Mouse (Mus musculus): Measurements from ENCODE around the gene Wdr49. TPM values are rescaled to one million over a fixed set of nuclear protein-coding genes. Genes with fewer than 3 reads are reported as not detected.

The Wdr49 gene
- polyA plus RNA-seq, 1 experiment from 2014 or later: not detected

DNA sequence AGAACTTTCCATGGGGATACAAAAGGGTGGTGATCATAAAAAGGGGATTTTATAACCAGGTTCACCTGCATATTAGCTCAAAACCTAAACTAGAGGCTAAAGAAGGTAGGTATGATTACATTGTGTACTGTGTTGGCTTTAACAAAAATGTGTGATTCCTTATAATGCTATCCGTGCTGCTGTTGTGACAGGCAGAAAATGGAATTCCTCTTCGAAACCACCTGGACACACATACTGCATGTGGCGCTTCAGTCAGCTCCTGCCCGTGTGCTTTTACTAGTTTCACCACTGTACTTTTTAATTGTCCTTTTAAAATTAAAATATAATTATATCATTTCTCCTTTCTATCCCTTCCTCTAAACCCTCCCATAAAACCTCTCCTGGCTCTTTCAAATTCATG lies 86.0 kb downstream of the Wdr49 start:
- Histone ChIP-seq H3K4me1 (replicated peaks) (no peaks in the 10 kb centered on the region), H3K9me3 (replicated peaks) (no peaks in the 10 kb centered on the region; the same call in 1 of the 2 replicates), H3K4me3 (replicated peaks) (no peak overlapping the region), H3K27me3 (no peaks in the 10 kb centered on the region), H3K4me2 (no peak overlapping the region), H3K9ac (no peak overlapping the region), H3K27ac (no peak overlapping the region), H3K36me3 (no peaks in the 10 kb centered on the region)
- DNase-seq (no peak), ATAC-seq (ENCODE audit: low read depth) (no peak)
- 76% methylated on average over 4 of the region's 4 CpGs for WGBS (ENCODE audit: insufficient replicate concordance)

DNA sequence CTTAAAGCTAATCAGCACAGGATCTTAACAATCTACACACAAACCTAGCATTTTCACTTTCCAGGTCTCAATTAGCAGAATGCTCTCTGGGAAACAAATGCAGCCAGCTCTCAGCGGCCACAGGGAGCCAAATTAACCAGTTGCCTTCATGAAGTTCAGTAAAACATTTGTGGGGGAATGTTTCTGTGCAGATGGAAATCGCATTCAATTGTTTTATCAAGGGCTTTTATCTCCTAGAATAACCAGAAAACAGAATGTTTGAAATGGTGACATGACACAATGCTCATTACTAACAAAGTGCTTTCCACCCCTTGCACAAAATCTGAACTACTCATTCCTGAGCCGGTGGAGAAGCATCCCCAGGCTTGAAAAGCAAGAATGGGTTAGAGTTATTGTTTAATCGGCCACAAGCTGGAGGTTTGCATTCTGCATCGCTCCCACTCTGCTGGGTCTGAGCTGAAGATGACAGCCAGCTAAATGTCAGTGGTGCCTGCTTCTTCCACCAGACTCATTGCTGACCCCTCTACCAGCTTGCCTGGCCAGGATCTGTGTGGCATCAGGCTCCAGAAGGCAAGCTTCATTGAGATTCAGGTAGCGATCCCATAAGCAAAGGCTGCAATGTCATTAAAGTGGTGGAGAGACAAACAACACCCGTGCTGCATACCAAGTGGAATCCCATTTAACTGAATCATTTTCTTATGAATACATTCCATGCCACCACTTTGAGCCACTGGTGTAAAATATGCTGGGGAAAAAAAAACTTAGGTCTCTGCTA lies 86.6 kb downstream of the Wdr49 start:
- Histone ChIP-seq H3K4me1 (replicated peaks) (no peaks in the 10 kb centered on the region), H3K4me2 (no peak overlapping the region), H3K27ac (no peak overlapping the region), H3K9ac (no peak overlapping the region), H3K36me3 (no peaks in the 10 kb centered on the region), H3K9me3 (replicated peaks) (no peaks in the 10 kb centered on the region; the same call in 1 of the 2 replicates), H3K27me3 (no peaks in the 10 kb centered on the region), H3K4me3 (replicated peaks) (no peak overlapping the region)
- DNase-seq (no peak), ATAC-seq (ENCODE audit: low read depth) (no peak)
- 56% methylated on average over 7 of the region's 7 CpGs for WGBS (ENCODE audit: insufficient replicate concordance)

DNA sequence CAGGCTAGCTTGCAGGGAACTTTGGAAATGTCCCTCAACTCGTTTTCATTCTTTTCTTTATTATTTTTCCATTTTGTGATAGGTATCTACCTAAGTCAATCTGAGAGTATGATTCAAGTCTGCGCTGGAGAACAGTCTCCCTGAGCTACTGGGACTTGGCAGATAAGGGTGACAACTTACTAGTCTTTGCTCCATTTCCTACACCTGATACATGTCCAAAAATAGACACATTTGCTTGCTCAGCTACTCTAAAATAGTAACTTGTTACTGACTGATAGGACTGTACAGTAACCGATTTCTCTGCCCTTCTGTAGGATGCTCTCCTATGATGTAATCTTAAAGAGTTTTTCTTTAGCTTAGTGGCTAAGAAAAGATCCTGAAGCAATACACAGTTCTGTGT lies 87.5 kb downstream of the Wdr49 start:
- Histone ChIP-seq H3K27ac (no peak overlapping the region), H3K4me3 (replicated peaks) (no peak overlapping the region), H3K36me3 (no peaks in the 10 kb centered on the region), H3K9me3 (replicated peaks) (no peaks in the 10 kb centered on the region; the same call in 1 of the 2 replicates), H3K4me1 (replicated peaks) (no peaks in the 10 kb centered on the region), H3K9ac (no peak overlapping the region), H3K27me3 (no peaks in the 10 kb centered on the region), H3K4me2 (no peak overlapping the region)
- WGBS (ENCODE audit: insufficient replicate concordance): 53% methylated on average over 3 of the region's 3 CpGs
- no peak for DNase-seq
- ATAC-seq (ENCODE audit: low read depth): no peak

DNA sequence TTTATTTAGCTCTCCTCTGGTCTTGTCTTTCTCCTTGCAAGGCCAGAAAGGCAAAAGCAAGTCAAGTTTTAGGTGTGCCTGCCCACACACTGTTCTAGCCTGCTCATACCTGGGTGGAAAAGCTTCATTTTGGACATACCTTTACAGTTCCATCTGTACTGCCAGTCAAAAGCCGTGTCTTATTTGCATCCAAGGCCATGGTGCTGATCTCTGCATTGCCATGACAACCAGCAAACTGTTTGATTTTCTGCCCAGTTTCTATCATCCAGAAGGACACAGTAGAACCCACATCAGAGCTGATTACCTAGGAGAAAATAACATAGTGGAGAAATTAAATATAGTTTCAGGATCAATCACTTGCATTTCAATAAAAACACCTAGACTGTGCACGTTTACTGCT lies 100.2 kb downstream of the Wdr49 start:
- Histone ChIP-seq H3K36me3 (no peaks in the 10 kb centered on the region), H3K4me3 (replicated peaks) (no peak overlapping the region), H3K9me3 (replicated peaks) (no peaks in the 10 kb centered on the region), H3K4me1 (replicated peaks) (no peaks in the 10 kb centered on the region), H3K9ac (no peak overlapping the region), H3K27ac (no peak overlapping the region), H3K4me2 (no peak overlapping the region), H3K27me3 (no peaks in the 10 kb centered on the region)
- ATAC-seq (ENCODE audit: low read depth) (no peak), DNase-seq (no peak)
- 47% methylated on average over 2 of the region's 2 CpGs for WGBS (ENCODE audit: insufficient replicate concordance)

DNA sequence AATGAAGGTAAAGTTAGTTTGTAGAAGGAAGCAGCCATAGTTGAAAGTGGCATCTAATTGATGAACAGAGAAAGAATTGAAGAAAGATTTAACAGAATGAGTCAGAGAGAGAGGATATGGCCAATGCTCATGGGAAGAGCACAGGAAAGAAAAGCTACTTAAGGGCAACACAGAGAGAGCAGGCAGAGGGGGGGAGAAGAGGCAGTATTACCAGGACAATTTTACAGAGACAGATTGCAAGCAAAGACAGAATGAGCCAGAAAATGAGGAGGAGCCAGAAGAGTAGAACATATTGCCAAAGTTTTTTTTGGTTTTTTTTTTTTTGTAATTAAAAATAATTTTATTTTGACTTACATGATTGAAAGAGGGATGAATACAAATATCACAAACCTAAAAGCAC lies 128.0 kb downstream of the Wdr49 start:
- H3K36me3 ChIP-seq: no peaks in the 10 kb centered on the region
- no peaks in the 10 kb centered on the region for H3K9me3 ChIP-seq (replicated peaks)
- H3K27ac ChIP-seq: no peak overlapping the region
- H3K27me3 ChIP-seq: no peaks in the 10 kb centered on the region
- ATAC-seq (ENCODE audit: low read depth) (no peak), DNase-seq (no peak)
- no peak overlapping the region for H3K4me3 ChIP-seq (replicated peaks)
- no peak overlapping the region for H3K4me2 ChIP-seq
- H3K4me1 ChIP-seq (replicated peaks): no peaks in the 10 kb centered on the region
- H3K9ac ChIP-seq: no peak overlapping the region

DNA sequence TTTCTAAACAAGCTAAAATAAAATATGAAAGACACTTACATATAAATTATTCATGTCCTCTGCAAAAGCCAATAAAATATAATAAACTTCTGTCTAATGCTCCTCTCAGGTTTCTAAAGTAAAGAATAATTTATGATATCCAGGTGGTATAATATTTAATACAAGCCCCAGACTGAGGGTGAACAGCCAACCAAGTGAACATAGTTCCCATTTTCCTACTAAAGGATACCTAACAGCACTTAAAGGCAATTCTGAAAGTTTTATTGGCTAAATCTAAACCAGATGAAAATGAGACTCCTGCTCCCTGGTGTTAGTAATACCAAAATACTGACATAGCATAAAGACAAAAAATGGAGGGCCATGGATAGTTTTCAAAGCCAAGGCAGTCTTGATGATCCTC lies 144.8 kb downstream of the Wdr49 start:
- DNase-seq (no peak), ATAC-seq (ENCODE audit: low read depth) (no peak)
- Histone ChIP-seq H3K4me3 (replicated peaks) (no peak overlapping the region), H3K4me2 (no peak overlapping the region), H3K4me1 (replicated peaks) (no peaks in the 10 kb centered on the region), H3K9me3 (replicated peaks) (no peaks in the 10 kb centered on the region), H3K27ac (no peak overlapping the region), H3K27me3 (no peaks in the 10 kb centered on the region), H3K36me3 (no peaks in the 10 kb centered on the region), H3K9ac (no peak overlapping the region)

DNA sequence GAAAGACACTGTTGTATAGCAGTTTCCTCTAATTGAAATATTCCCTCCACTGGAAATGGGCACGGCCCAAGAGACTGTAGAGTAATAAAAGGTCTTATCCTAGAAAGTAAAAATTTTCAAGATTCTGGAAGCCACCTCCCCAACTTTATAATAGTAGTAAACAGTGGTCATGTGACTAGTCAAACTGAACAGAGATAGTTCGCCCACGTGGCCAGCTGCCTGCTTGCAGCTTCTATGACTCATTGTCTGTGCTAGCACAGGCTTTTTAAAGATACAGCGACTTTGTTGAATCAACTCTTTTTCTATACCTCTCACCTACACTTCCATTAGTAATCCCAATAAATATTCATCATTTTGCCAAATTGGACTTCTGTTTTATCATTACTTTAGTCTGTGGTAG lies 161.0 kb downstream of the Wdr49 start:
- WGBS (ENCODE audit: insufficient replicate concordance): 53% methylated on average over 4 of the region's 4 CpGs
- Histone ChIP-seq H3K36me3 (no peaks in the 10 kb centered on the region), H3K4me2 (no peak overlapping the region), H3K9me3 (replicated peaks) (no peaks in the 10 kb centered on the region), H3K4me3 (replicated peaks) (no peak overlapping the region), H3K4me1 (replicated peaks) (no peaks in the 10 kb centered on the region), H3K27me3 (no peaks in the 10 kb centered on the region), H3K9ac (no peak overlapping the region), H3K27ac (no peak overlapping the region)
- DNase-seq: no peak
- ATAC-seq (ENCODE audit: low read depth): no peak

DNA sequence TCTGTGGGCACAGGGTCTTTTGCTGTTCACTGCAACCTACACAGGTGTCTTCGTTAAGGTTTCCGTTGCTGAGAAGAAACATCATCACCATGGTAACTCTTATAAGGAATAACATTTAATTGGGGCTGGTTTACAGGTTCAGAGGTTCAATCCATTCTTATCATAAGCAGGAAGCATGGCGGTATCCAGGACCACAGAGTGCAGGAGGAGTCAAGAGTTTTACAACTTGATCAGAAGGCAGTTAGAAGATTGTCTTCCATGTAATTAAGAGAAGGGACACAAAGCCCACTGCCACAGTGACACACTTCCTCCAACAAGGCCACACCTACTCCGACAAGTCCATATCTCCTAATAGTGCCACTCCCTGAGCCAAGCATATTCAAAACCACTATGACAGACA lies 173.1 kb downstream of the Wdr49 start:
- no peaks in the 10 kb centered on the region for H3K27me3 ChIP-seq
- H3K36me3 ChIP-seq: no peaks in the 10 kb centered on the region
- DNase-seq (no peak), ATAC-seq (ENCODE audit: low read depth) (no peak)
- H3K4me1 ChIP-seq (replicated peaks): no peaks in the 10 kb centered on the region
- no peak overlapping the region for H3K4me3 ChIP-seq (replicated peaks)
- H3K9ac ChIP-seq: no peak overlapping the region
- WGBS (ENCODE audit: insufficient replicate concordance): 54% methylated on average over 4 of the region's 4 CpGs
- H3K4me2 ChIP-seq: no peak overlapping the region
- no peaks in the 10 kb centered on the region for H3K9me3 ChIP-seq (replicated peaks)
- no peak overlapping the region for H3K27ac ChIP-seq

DNA sequence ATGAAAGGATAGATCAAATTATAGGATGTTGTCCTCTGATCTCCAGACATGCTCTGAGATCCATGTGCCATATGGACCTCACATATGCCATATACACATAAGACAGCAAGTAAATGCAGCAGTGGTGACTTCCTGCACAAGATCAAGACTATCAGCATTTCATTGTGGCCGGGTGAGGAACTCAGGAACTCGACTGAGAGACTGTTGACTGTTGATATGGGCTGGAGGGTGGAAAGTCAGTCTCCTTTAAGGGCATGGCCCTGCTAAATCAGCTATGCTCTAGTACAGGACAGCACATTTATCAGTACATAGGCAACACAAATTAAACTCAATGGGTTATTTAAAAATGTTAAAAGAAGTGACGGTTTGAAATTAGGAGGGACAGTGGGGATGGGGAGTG lies 173.7 kb downstream of the Wdr49 start:
- no peak for DNase-seq
- Histone ChIP-seq H3K9ac (no peak overlapping the region), H3K27ac (no peak overlapping the region), H3K9me3 (replicated peaks) (no peaks in the 10 kb centered on the region), H3K4me2 (no peak overlapping the region), H3K36me3 (no peaks in the 10 kb centered on the region), H3K27me3 (no peaks in the 10 kb centered on the region), H3K4me3 (replicated peaks) (no peak overlapping the region), H3K4me1 (replicated peaks) (no peaks in the 10 kb centered on the region)
- peak; percentile 71 for ATAC-seq (ENCODE audit: low read depth)
- WGBS (ENCODE audit: insufficient replicate concordance): 28% methylated on average over 3 of the region's 3 CpGs

DNA sequence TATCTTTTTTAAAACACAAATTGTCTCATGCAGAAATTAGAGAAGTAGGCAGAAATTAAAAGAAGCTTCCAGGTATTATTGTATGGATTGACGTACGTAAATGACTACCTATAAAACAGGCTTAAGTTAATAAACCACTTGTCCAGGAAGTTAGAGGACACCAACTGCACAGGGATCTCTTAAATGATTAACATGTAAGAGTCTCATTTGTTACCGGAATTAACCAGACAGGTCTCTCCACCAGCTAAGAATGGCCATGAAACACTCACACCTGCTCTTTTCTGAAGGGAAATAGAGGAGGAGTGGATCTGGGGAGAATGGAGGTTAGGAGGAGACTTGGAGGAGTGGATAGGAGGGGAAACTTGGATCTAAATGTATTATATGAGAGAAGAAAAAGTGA lies 176.4 kb downstream of the Wdr49 start:
- Histone ChIP-seq H3K4me2 (no peak overlapping the region), H3K36me3 (no peaks in the 10 kb centered on the region), H3K4me1 (replicated peaks) (no peaks in the 10 kb centered on the region), H3K9ac (no peak overlapping the region), H3K27ac (no peak overlapping the region), H3K4me3 (replicated peaks) (no peak overlapping the region), H3K27me3 (no peaks in the 10 kb centered on the region), H3K9me3 (replicated peaks) (no peaks in the 10 kb centered on the region)
- WGBS (ENCODE audit: insufficient replicate concordance): 72% methylated on average over 3 of the region's 3 CpGs
- no peak for DNase-seq
- no peak for ATAC-seq (ENCODE audit: low read depth)

DNA sequence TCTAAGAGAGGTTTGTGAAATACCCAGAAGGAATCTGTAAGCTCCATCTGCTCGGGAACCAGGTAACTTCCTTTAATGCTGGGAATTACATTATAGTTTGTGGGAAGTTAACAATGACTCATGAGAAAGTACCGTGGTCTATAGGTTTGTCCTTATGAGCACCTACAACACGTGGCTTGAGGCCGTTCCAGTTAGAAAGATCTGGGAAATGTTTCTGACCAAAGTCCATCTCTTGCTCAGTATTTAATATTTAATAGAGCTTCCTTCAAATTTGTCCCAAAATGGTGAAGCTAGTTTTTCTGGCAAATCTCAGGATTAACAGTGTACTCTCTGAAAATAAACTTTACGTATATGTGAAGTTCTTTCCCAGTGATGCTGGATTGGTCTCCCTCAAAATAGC lies 177.3 kb downstream of the Wdr49 start:
- no peak for ATAC-seq (ENCODE audit: low read depth)
- H3K4me3 ChIP-seq (replicated peaks): no peak overlapping the region
- no peaks in the 10 kb centered on the region for H3K27me3 ChIP-seq
- no peak overlapping the region for H3K9ac ChIP-seq
- 75% methylated on average over 5 of the region's 5 CpGs for WGBS (ENCODE audit: insufficient replicate concordance)
- no peak for DNase-seq
- no peak overlapping the region for H3K4me2 ChIP-seq
- H3K27ac ChIP-seq: no peak overlapping the region
- no peaks in the 10 kb centered on the region for H3K36me3 ChIP-seq
- H3K4me1 ChIP-seq (replicated peaks): no peaks in the 10 kb centered on the region
- H3K9me3 ChIP-seq (replicated peaks): no peaks in the 10 kb centered on the region

DNA sequence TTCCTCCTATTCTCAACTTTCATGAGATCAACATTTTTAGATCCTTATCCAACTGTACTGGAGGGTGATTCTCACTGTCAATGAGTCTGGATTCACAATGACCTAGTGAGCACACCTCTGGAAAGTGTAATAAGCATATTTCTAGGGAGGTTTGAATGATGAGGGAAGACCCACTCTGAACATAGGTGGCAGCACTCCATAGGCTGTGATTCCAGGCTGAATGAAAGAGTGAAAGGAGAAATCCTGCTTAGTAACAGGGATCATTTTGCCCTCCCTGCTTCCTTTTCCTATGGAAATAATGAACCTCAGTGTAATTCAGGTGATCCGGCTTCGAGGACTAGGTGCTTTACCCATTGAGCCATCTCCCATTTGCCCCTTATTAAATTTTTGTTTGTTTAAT lies 180.9 kb downstream of the Wdr49 start:
- H3K4me3 ChIP-seq (replicated peaks): no peak overlapping the region
- no peaks in the 10 kb centered on the region for H3K36me3 ChIP-seq
- no peak for ATAC-seq (ENCODE audit: low read depth)
- no peak overlapping the region for H3K4me2 ChIP-seq
- H3K9me3 ChIP-seq (replicated peaks): no peaks in the 10 kb centered on the region
- WGBS (ENCODE audit: insufficient replicate concordance): 64% methylated on average over 2 of the region's 2 CpGs
- H3K27me3 ChIP-seq: no peaks in the 10 kb centered on the region
- no peak for DNase-seq
- H3K4me1 ChIP-seq (replicated peaks): no peaks in the 10 kb centered on the region
- no peak overlapping the region for H3K9ac ChIP-seq
- no peak overlapping the region for H3K27ac ChIP-seq

Measured in liver, embryonic 13.5 days (tissue).